Mouse (Mus musculus) right cerebral cortex, postnatal 14 days (tissue): ENCODE data around the gene Gm4302.
"Not testable (repeated sequence)": the region's sequence is repeated elsewhere in the genome, so short reads cannot be mapped to it uniquely, and the experiment has no call there.

Source experiments
- DNase-seq: peaks from one replicate; pipeline ENCODE4 v3.0.0; 2022

The Gm4302 gene

DNA sequence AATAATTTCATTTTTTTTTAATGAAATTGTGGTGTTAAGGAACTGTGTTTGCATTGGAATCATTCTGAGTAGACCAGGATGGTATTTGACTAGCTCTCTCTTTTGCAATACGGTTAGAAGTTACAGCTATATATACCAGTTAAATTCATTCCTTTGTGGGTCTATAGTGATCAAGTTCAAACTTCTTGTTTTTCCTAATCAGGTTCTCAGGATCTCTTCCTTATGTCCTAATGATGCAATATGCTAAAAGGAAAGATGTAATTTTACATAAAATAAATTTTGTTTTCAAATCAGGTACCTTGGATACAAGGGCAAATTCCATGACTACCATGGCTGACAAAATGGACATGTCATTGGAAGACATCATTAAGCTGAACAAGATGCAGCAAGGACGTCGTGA, at the start of gene Gm4302:
TSS of gene Gm4302 (plus strand) at position 301 of the 400 bp plus-strand sequence.
- not testable (repeated sequence) for DNase-seq

DNA sequence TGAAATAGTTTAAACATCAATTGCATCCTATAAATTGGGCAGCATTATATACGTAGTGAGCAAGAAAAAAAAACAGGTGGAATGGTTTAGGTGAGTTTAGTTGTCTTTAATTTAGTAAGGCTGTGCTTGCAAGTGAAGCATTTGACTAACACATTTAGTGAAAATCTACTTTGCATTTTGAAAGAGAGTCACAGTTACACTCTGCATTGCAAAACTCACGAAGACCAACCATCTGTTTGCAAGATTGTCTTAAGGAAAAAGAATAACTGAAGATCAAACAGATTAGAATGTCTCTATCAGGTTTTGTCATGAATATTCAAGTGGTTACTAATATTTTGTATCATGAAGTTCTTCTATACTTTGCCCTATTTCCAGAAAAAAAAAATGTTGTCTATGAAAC, 44.5 kb upstream of the Gm4302 start:
- DNase-seq: no peak

DNA sequence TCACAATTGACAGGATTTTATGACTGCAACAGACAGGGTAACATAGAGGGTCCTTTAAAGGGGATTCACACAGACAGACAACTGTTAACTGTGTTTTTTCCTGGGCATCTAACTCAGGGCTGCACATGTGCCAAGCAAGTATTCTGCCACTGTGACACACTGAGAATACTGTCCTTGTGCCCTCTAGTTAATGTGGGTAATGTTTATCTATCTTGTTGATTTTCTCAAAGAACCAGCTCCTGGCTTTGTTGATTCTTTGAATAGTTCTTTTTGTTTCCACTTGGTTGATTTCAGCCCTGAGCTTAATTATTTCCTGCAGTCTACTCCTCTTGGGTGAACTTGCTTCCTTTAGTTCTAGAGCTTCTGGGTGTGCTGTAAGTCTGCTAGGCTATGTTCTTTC, 40.5 kb upstream of the Gm4302 start:
- not testable (repeated sequence) for DNase-seq

DNA sequence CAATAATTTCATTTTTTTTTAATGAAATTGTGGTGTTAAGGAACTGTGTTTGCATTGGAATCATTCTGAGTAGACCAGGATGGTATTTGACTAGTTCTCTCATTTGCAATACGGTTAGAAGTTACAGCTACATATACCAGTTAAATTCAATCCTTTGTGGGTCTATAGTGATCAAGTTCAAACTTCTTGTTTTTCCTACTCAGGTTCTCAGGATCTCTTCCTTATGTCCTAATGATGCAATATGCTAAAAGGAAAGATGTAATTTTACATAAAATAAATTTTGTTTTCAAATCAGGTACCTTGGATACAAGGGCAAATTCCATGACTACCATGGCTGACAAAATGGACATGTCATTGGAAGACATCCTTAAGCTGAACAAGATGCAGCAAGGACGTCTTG, 5.3 kb upstream of the Gm4302 start, which contains the start of gene Gm4301:
TSS of gene Gm4301 (plus strand) at position 301 of the 400 bp plus-strand sequence.
- DNase-seq: not testable (repeated sequence)

DNA sequence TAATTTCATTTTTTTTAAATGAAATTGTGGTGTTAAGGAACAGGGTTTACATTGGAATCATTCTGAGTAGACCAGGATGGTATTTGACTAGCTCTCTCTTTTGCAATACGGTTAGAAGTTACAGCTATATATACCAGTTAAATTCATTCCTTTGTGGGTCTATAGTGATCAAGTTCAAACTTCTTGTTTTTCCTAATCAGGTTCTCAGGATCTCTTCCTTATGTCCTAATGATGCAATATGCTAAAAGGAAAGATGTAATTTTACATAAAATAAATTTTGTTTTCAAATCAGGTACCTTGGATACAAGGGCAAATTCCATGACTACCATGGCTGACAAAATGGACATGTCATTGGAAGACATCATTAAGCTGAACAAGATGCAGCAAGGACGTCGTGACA, 5.0 kb downstream of the Gm4302 start, which contains the start of gene Gm4303:
TSS of gene Gm4303 (plus strand) at position 301 of the 400 bp plus-strand sequence.
- DNase-seq: not testable (repeated sequence)

DNA sequence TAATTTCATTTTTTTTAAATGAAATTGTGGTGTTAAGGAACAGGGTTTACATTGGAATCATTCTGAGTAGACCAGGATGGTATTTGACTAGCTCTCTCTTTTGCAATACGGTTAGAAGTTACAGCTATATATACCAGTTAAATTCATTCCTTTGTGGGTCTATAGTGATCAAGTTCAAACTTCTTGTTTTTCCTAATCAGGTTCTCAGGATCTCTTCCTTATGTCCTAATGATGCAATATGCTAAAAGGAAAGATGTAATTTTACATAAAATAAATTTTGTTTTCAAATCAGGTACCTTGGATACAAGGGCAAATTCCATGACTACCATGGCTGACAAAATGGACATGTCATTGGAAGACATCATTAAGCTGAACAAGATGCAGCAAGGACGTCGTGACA, 10.2 kb downstream of the Gm4302 start, which contains the start of gene Gm4305:
TSS of gene Gm4305 (plus strand) at position 301 of the 400 bp plus-strand sequence.
- not testable (repeated sequence) for DNase-seq

DNA sequence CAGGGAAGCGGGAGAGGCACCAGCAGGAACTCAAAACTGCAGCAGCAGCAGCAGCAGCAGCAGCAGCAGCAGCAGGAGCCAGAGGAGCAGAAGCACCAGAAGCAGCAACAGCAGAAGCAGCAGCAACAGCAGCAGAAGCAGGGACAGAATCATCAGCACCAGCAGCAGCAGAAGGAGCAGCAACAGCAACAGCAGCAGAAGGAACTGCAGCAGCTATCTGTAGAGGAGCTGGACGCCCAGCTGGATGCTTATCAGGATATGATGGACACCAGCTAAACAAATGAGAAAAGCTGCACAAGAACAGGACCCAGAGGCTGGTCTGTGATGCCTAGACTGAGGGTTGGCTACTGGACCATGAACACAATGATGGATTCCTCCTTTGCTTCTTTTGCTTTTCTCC, 16.2 kb downstream of the Gm4302 start:
- not testable (repeated sequence) for DNase-seq

DNA sequence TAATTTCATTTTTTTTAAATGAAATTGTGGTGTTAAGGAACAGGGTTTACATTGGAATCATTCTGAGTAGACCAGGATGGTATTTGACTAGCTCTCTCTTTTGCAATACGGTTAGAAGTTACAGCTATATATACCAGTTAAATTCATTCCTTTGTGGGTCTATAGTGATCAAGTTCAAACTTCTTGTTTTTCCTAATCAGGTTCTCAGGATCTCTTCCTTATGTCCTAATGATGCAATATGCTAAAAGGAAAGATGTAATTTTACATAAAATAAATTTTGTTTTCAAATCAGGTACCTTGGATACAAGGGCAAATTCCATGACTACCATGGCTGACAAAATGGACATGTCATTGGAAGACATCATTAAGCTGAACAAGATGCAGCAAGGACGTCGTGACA, 20.4 kb downstream of the Gm4302 start, which contains the start of gene Gm4307:
TSS of gene Gm4307 (plus strand) at position 301 of the 400 bp plus-strand sequence.
- not testable (repeated sequence) for DNase-seq

DNA sequence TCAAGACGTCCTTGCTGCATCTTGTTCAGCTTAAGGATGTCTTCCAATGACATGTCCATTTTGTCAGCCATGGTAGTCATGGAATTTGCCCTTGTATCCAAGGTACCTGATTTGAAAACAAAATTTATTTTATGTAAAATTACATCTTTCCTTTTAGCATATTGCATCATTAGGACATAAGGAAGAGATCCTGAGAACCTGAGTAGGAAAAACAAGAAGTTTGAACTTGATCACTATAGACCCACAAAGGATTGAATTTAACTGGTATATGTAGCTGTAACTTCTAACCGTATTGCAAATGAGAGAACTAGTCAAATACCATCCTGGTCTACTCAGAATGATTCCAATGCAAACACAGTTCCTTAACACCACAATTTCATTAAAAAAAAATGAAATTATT, 41.8 kb downstream of the Gm4302 start, which contains the start of gene Gm4312:
TSS of gene Gm4312 (minus strand) at position 101 of the 400 bp plus-strand sequence.
- DNase-seq: not testable (repeated sequence)
